Mouse (Mus musculus): ENCODE data around the gene Smad9. TPM values are rescaled to one million over a fixed set of nuclear protein-coding genes. Genes with fewer than 3 reads are reported as not detected.
A peak's percentile ranks its signal among the peaks of the same experiment; 100 is the strongest.

The Smad9 gene
- polyA plus RNA-seq, 1 experiment = 1.1 TPM

GRCm38 (mm10) chr3:54791822-54792677 is 36.7 kb downstream of the Smad9 start:
- Histone ChIP-seq H3K27me3 (replicated peaks; ENCODE audit: control insufficient read depth, insufficient read depth, low read length) (no peaks in the 10 kb centered on the region), H3K36me3 (ENCODE audit: control insufficient read depth, insufficient read depth, low read length) (no peaks in the 10 kb centered on the region), H3K27ac (ENCODE audit: insufficient read depth, low read depth, low read length) (no peak overlapping the region), H3K4me3 (ENCODE audit: insufficient read depth, low read depth, low read length) (no peak overlapping the region), H3K4me1 (ENCODE audit: control insufficient read depth, insufficient read depth, low read length) (no peaks in the 10 kb centered on the region)
- whole genome bisulfite sequencing = 73% methylated on average over 10 of the region's 10 CpGs
- TF ChIP-seq CTCF (conservative IDR thresholded peaks at IDR 0.05; ENCODE audit: insufficient read depth, insufficient read length, low read depth, low read length) (no peak), POLR2A (IDR thresholded peaks at IDR 0.05; ENCODE audit: low read depth, low read length) (no peak)
- DNase-seq = no peak

- Histone ChIP-seq H3K27me3 (replicated peaks; ENCODE audit: control insufficient read depth, insufficient read depth, low read length) (no peaks in the 10 kb centered on the region), H3K27ac (ENCODE audit: insufficient read depth, low read depth, low read length) (no peak overlapping the region), H3K4me3 (ENCODE audit: insufficient read depth, low read depth, low read length) (no peak overlapping the region), H3K36me3 (ENCODE audit: control insufficient read depth, insufficient read depth, low read length) (no peaks in the 10 kb centered on the region), H3K4me1 (ENCODE audit: control insufficient read depth, insufficient read depth, low read length) (no peaks in the 10 kb centered on the region)
- TF ChIP-seq POLR2A (IDR thresholded peaks at IDR 0.05; ENCODE audit: low read depth, low read length) = no peak
- TF ChIP-seq CTCF (conservative IDR thresholded peaks at IDR 0.05; ENCODE audit: insufficient read depth, insufficient read length, low read depth, low read length) = no peak
- no peak for DNase-seq
- 90% methylated on average over 6 of the region's 6 CpGs for WGBS
Observed at GRCm38 (mm10) chr3:54793762-54794161, 38.4 kb downstream of the Smad9 start.

- TF ChIP-seq CTCF (conservative IDR thresholded peaks at IDR 0.05; ENCODE audit: insufficient read depth, insufficient read length, low read depth, low read length) (no peak), POLR2A (IDR thresholded peaks at IDR 0.05; ENCODE audit: low read depth, low read length) (no peak)
- WGBS = 93% methylated on average over 5 of the region's 5 CpGs
- DNase-seq = no peak
Observed at GRCm38 (mm10) chr3:54795379-54795778, 40.0 kb downstream of the Smad9 start.

GRCm38 (mm10) chr3:54795806-54796205 is 40.4 kb downstream of the Smad9 start:
- Histone ChIP-seq H3K27me3 (replicated peaks; ENCODE audit: control insufficient read depth, insufficient read depth, low read length) (no peaks in the 10 kb centered on the region), H3K4me3 (ENCODE audit: insufficient read depth, low read depth, low read length) (no peak overlapping the region), H3K36me3 (ENCODE audit: control insufficient read depth, insufficient read depth, low read length) (no peaks in the 10 kb centered on the region), H3K4me1 (ENCODE audit: control insufficient read depth, insufficient read depth, low read length) (no peaks in the 10 kb centered on the region), H3K27ac (ENCODE audit: insufficient read depth, low read depth, low read length) (no peak overlapping the region)
- WGBS = 95% methylated on average over 1 of the region's 1 CpGs
- DNase-seq = peak; percentile 42
- TF ChIP-seq POLR2A (IDR thresholded peaks at IDR 0.05; ENCODE audit: low read depth, low read length) (no peak), CTCF (conservative IDR thresholded peaks at IDR 0.05; ENCODE audit: insufficient read depth, insufficient read length, low read depth, low read length) (peak; percentile 34; the same call in 1 of the 2 replicates)

More at GRCm38 (mm10) chr3:54795379-54795778, 40.0 kb downstream of the Smad9 start:
- H3K27me3 ChIP-seq (replicated peaks; ENCODE audit: control insufficient read depth, insufficient read depth, low read length) = no peaks in the 10 kb centered on the region
- H3K4me3 ChIP-seq (ENCODE audit: insufficient read depth, low read depth, low read length) = no peak overlapping the region
- H3K4me1 ChIP-seq (ENCODE audit: control insufficient read depth, insufficient read depth, low read length) = no peaks in the 10 kb centered on the region
- H3K27ac ChIP-seq (ENCODE audit: insufficient read depth, low read depth, low read length) = no peak overlapping the region
- H3K36me3 ChIP-seq (ENCODE audit: control insufficient read depth, insufficient read depth, low read length) = no peaks in the 10 kb centered on the region

GRCm38 (mm10) chr3:54797211-54797610 is 41.8 kb downstream of the Smad9 start:
- Histone ChIP-seq H3K27me3 (replicated peaks; ENCODE audit: control insufficient read depth, insufficient read depth, low read length) (no peaks in the 10 kb centered on the region), H3K27ac (ENCODE audit: insufficient read depth, low read depth, low read length) (no peak overlapping the region), H3K4me3 (ENCODE audit: insufficient read depth, low read depth, low read length) (no peak overlapping the region), H3K4me1 (ENCODE audit: control insufficient read depth, insufficient read depth, low read length) (no peaks in the 10 kb centered on the region), H3K36me3 (ENCODE audit: control insufficient read depth, insufficient read depth, low read length) (no peaks in the 10 kb centered on the region)
- DNase-seq = peak; percentile 53
- TF ChIP-seq POLR2A (IDR thresholded peaks at IDR 0.05; ENCODE audit: low read depth, low read length) (no peak), CTCF (conservative IDR thresholded peaks at IDR 0.05; ENCODE audit: insufficient read depth, insufficient read length, low read depth, low read length) (peak; percentile 64)
- 35% methylated on average over 16 of the region's 16 CpGs for WGBS

GRCm38 (mm10) chr3:54803713-54804112 is 48.3 kb downstream of the Smad9 start:
- H3K36me3 ChIP-seq (ENCODE audit: control insufficient read depth, insufficient read depth, low read length) = peaks cover 2% of the 10 kb centered on the region; the same call in 1 of the 2 replicates
- H3K4me1 ChIP-seq (ENCODE audit: control insufficient read depth, insufficient read depth, low read length) = peaks cover 7% of the 10 kb centered on the region; the same call in 1 of the 2 replicates
- TF ChIP-seq POLR2A (IDR thresholded peaks at IDR 0.05; ENCODE audit: low read depth, low read length) (no peak), CTCF (conservative IDR thresholded peaks at IDR 0.05; ENCODE audit: insufficient read depth, insufficient read length, low read depth, low read length) (no peak)
- no peak overlapping the region for H3K27ac ChIP-seq (ENCODE audit: insufficient read depth, low read depth, low read length)
- WGBS = 91% methylated on average over 8 of the region's 8 CpGs
- no peak overlapping the region for H3K4me3 ChIP-seq (ENCODE audit: insufficient read depth, low read depth, low read length)
- no peaks in the 10 kb centered on the region for H3K27me3 ChIP-seq (replicated peaks; ENCODE audit: control insufficient read depth, insufficient read depth, low read length)
- DNase-seq = no peak

GRCm38 (mm10) chr3:54807061-54807661 is 51.8 kb downstream of the Smad9 start:
- peaks cover 7% of the 10 kb centered on the region; the same call in 1 of the 2 replicates for H3K4me1 ChIP-seq (ENCODE audit: control insufficient read depth, insufficient read depth, low read length)
- H3K27me3 ChIP-seq (replicated peaks; ENCODE audit: control insufficient read depth, insufficient read depth, low read length) = no peaks in the 10 kb centered on the region
- 1% methylated on average over 56 of the region's 56 CpGs for WGBS
- TF ChIP-seq POLR2A (IDR thresholded peaks at IDR 0.05; ENCODE audit: low read depth, low read length) = no peak
- no peak for TF ChIP-seq CTCF (conservative IDR thresholded peaks at IDR 0.05; ENCODE audit: insufficient read depth, insufficient read length, low read depth, low read length)
- peak overlapping the region; percentile 79 for H3K27ac ChIP-seq (ENCODE audit: insufficient read depth, low read depth, low read length)
- peaks cover 2% of the 10 kb centered on the region; the same call in 1 of the 2 replicates for H3K36me3 ChIP-seq (ENCODE audit: control insufficient read depth, insufficient read depth, low read length)
- peak overlapping the region; percentile 97 for H3K4me3 ChIP-seq (ENCODE audit: insufficient read depth, low read depth, low read length)
- DNase-seq = no peak

Measured in kidney, adult 2 months (tissue).